Mouse (Mus musculus): Measurements from ENCODE around the gene Sprtn. TPM values are rescaled to one million over a fixed set of nuclear protein-coding genes. Genes with fewer than 3 reads are reported as not detected.

Sprtn gene
- polyA plus RNA-seq, 1 experiment = 26.8 TPM

GRCm38 (mm10) chr8:124898251-124898905 is 692 bp downstream of the Sprtn start:
- peak overlapping the region; percentile 84 for H3K4me3 ChIP-seq (ENCODE audit: control insufficient read depth, insufficient read depth, low read length)
- H3K27ac ChIP-seq (ENCODE audit: control insufficient read depth, insufficient read depth, low read length) = no peak overlapping the region
- 4% methylated on average over 31 of the region's 31 CpGs for WGBS
- no peak for TF ChIP-seq POLR2A (IDR thresholded peaks at IDR 0.05; ENCODE audit: control insufficient read depth, extremely low read depth, insufficient read depth, low read length, poor library complexity)
- no peak for TF ChIP-seq CTCF (IDR thresholded peaks at IDR 0.05; ENCODE audit: borderline replicate concordance, control insufficient read depth, extremely low read depth, insufficient read depth, low read length, poor library complexity)
- peaks cover 36% of the 10 kb centered on the region for H3K36me3 ChIP-seq (ENCODE audit: control insufficient read depth, insufficient read depth, low read length)
- DNase-seq = no peak
- H3K4me1 ChIP-seq (replicated peaks; ENCODE audit: control insufficient read depth, insufficient read depth, low read length) = peaks cover 20% of the 10 kb centered on the region
- no peaks in the 10 kb centered on the region for H3K27me3 ChIP-seq (ENCODE audit: control insufficient read depth, insufficient read depth, low read length)

GRCm38 (mm10) chr8:124903198-124903597 is 5.5 kb downstream of the Sprtn start:
- 99% methylated on average over 15 of the region's 15 CpGs for WGBS
- H3K27me3 ChIP-seq (ENCODE audit: control insufficient read depth, insufficient read depth, low read length) = no peaks in the 10 kb centered on the region
- no peak overlapping the region for H3K4me3 ChIP-seq (ENCODE audit: control insufficient read depth, insufficient read depth, low read length)
- peaks cover 64% of the 10 kb centered on the region for H3K36me3 ChIP-seq (ENCODE audit: control insufficient read depth, insufficient read depth, low read length)
- no peak for DNase-seq
- H3K27ac ChIP-seq (ENCODE audit: control insufficient read depth, insufficient read depth, low read length) = no peak overlapping the region
- peaks cover 7% of the 10 kb centered on the region for H3K4me1 ChIP-seq (replicated peaks; ENCODE audit: control insufficient read depth, insufficient read depth, low read length)
- TF ChIP-seq CTCF (IDR thresholded peaks at IDR 0.05; ENCODE audit: borderline replicate concordance, control insufficient read depth, extremely low read depth, insufficient read depth, low read length, poor library complexity) (no peak), POLR2A (IDR thresholded peaks at IDR 0.05; ENCODE audit: control insufficient read depth, extremely low read depth, insufficient read depth, low read length, poor library complexity) (no peak)

GRCm38 (mm10) chr8:124905482-124905881 is 7.8 kb downstream of the Sprtn start:
- H3K4me1 ChIP-seq (replicated peaks; ENCODE audit: control insufficient read depth, insufficient read depth, low read length) = no peaks in the 10 kb centered on the region

GRCm38 (mm10) chr8:124909936-124910335 is 12.2 kb downstream of the Sprtn start:
- no peak for DNase-seq
- Histone ChIP-seq H3K27me3 (ENCODE audit: control insufficient read depth, insufficient read depth, low read length) (no peaks in the 10 kb centered on the region), H3K4me1 (replicated peaks; ENCODE audit: control insufficient read depth, insufficient read depth, low read length) (no peaks in the 10 kb centered on the region), H3K36me3 (ENCODE audit: control insufficient read depth, insufficient read depth, low read length) (peaks cover 64% of the 10 kb centered on the region), H3K27ac (ENCODE audit: control insufficient read depth, insufficient read depth, low read length) (no peak overlapping the region), H3K4me3 (ENCODE audit: control insufficient read depth, insufficient read depth, low read length) (no peak overlapping the region)
- 96% methylated on average over 16 of the region's 16 CpGs for WGBS
- TF ChIP-seq CTCF (IDR thresholded peaks at IDR 0.05; ENCODE audit: borderline replicate concordance, control insufficient read depth, extremely low read depth, insufficient read depth, low read length, poor library complexity) (no peak), POLR2A (IDR thresholded peaks at IDR 0.05; ENCODE audit: control insufficient read depth, extremely low read depth, insufficient read depth, low read length, poor library complexity) (no peak)

More at GRCm38 (mm10) chr8:124905482-124905881, 7.8 kb downstream of the Sprtn start:
- WGBS = 88% methylated on average over 2 of the region's 2 CpGs
- no peak overlapping the region for H3K4me3 ChIP-seq (ENCODE audit: control insufficient read depth, insufficient read depth, low read length)
- no peak for TF ChIP-seq CTCF (IDR thresholded peaks at IDR 0.05; ENCODE audit: borderline replicate concordance, control insufficient read depth, extremely low read depth, insufficient read depth, low read length, poor library complexity)
- no peak for TF ChIP-seq POLR2A (IDR thresholded peaks at IDR 0.05; ENCODE audit: control insufficient read depth, extremely low read depth, insufficient read depth, low read length, poor library complexity)
- peaks cover 82% of the 10 kb centered on the region for H3K36me3 ChIP-seq (ENCODE audit: control insufficient read depth, insufficient read depth, low read length)
- no peak for DNase-seq
- H3K27me3 ChIP-seq (ENCODE audit: control insufficient read depth, insufficient read depth, low read length) = no peaks in the 10 kb centered on the region
- H3K27ac ChIP-seq (ENCODE audit: control insufficient read depth, insufficient read depth, low read length) = no peak overlapping the region

- no peak overlapping the region for H3K27ac ChIP-seq (ENCODE audit: control insufficient read depth, insufficient read depth, low read length)
- no peak for DNase-seq
- H3K4me3 ChIP-seq (ENCODE audit: control insufficient read depth, insufficient read depth, low read length) = no peak overlapping the region
- no peaks in the 10 kb centered on the region for H3K4me1 ChIP-seq (replicated peaks; ENCODE audit: control insufficient read depth, insufficient read depth, low read length)
- no peaks in the 10 kb centered on the region for H3K27me3 ChIP-seq (ENCODE audit: control insufficient read depth, insufficient read depth, low read length)
- H3K36me3 ChIP-seq (ENCODE audit: control insufficient read depth, insufficient read depth, low read length) = peaks cover 62% of the 10 kb centered on the region
- TF ChIP-seq POLR2A (IDR thresholded peaks at IDR 0.05; ENCODE audit: control insufficient read depth, extremely low read depth, insufficient read depth, low read length, poor library complexity) (no peak), CTCF (IDR thresholded peaks at IDR 0.05; ENCODE audit: borderline replicate concordance, control insufficient read depth, extremely low read depth, insufficient read depth, low read length, poor library complexity) (no peak)
- WGBS = 89% methylated on average over 10 of the region's 10 CpGs
Observed at GRCm38 (mm10) chr8:124910349-124910748, 12.7 kb downstream of the Sprtn start.

GRCm38 (mm10) chr8:124911938-124912872 is 14.5 kb downstream of the Sprtn start:
- H3K27me3 ChIP-seq (ENCODE audit: control insufficient read depth, insufficient read depth, low read length) = no peaks in the 10 kb centered on the region
- DNase-seq = no peak
- peaks cover 45% of the 10 kb centered on the region for H3K36me3 ChIP-seq (ENCODE audit: control insufficient read depth, insufficient read depth, low read length)
- H3K4me3 ChIP-seq (ENCODE audit: control insufficient read depth, insufficient read depth, low read length) = no peak overlapping the region
- H3K27ac ChIP-seq (ENCODE audit: control insufficient read depth, insufficient read depth, low read length) = no peak overlapping the region
- H3K4me1 ChIP-seq (replicated peaks; ENCODE audit: control insufficient read depth, insufficient read depth, low read length) = no peaks in the 10 kb centered on the region
- 87% methylated on average over 17 of the region's 17 CpGs for WGBS
- TF ChIP-seq POLR2A (IDR thresholded peaks at IDR 0.05; ENCODE audit: control insufficient read depth, extremely low read depth, insufficient read depth, low read length, poor library complexity) (no peak), CTCF (IDR thresholded peaks at IDR 0.05; ENCODE audit: borderline replicate concordance, control insufficient read depth, extremely low read depth, insufficient read depth, low read length, poor library complexity) (no peak)

Data from thymus, adult 2 months (tissue).